Mouse (Mus musculus) ES-Bruce4 (cell line): ENCODE measurements at regions not wholly inside any gene's neighbourhood (a gene's known extent, or its start where the extent isn't known, plus 50 kb on each side); places are given as distances from the start of the nearest gene placed in this dataset.

ENCODE experiments used
- H3K27ac ChIP-seq: 2 replicates; pipeline ENCODE4 v1.5.1; 2012; ENCODE audit warnings: low read length, inconsistent platforms; ENCODE audit not compliant: insufficient read depth
- H3K27me3 ChIP-seq: 2 replicates; pipeline ENCODE4 v1.6.1; 2012; ENCODE audit warnings: mild to moderate bottlenecking, low read length, inconsistent platforms; ENCODE audit not compliant: control insufficient read depth, poor library complexity, insufficient read depth, severe bottlenecking
- H3K36me3 ChIP-seq: 2 replicates; pipeline ENCODE4 v1.6.1; 2012; ENCODE audit warnings: inconsistent platforms, mild to moderate bottlenecking, low read length, moderate library complexity; ENCODE audit not compliant: control insufficient read depth, poor library complexity, insufficient read depth, severe bottlenecking
- H3K4me1 ChIP-seq: one replicate; pipeline ENCODE4 v1.8.1; 2011; ENCODE audit warnings: low read length; ENCODE audit not compliant: control insufficient read depth, insufficient read depth
- H3K4me3 ChIP-seq: 2 replicates; pipeline ENCODE4 v1.5.1; 2011; ENCODE audit warnings: low read depth, mild to moderate bottlenecking, low read length
- H3K9ac ChIP-seq: 2 replicates; pipeline ENCODE4 v1.6.1; 2012; ENCODE audit warnings: low read depth, mild to moderate bottlenecking, inconsistent platforms; ENCODE audit not compliant: poor library complexity, severe bottlenecking
- H3K9me3 ChIP-seq: replicated peaks from 2 replicates; pipeline ENCODE4 v1.6.1; 2012; ENCODE audit warnings: mild to moderate bottlenecking, low read length, inconsistent platforms; ENCODE audit not compliant: control insufficient read depth, poor library complexity, insufficient read depth, severe bottlenecking
- CTCF ChIP-seq: IDR thresholded peaks from one replicate; pipeline ENCODE4 v1.8.1; 2011; ENCODE audit warnings: low read depth, low read length
- EP300 ChIP-seq: IDR thresholded peaks from 2 replicates; pipeline ENCODE4 v1.6.1; 2011; ENCODE audit warnings: low read depth, low read length; ENCODE audit not compliant: insufficient read depth
- POLR2A ChIP-seq: IDR thresholded peaks from one replicate; pipeline ENCODE4 v1.8.1; 2011; ENCODE audit warnings: low read length; ENCODE audit not compliant: insufficient read depth

DNA sequence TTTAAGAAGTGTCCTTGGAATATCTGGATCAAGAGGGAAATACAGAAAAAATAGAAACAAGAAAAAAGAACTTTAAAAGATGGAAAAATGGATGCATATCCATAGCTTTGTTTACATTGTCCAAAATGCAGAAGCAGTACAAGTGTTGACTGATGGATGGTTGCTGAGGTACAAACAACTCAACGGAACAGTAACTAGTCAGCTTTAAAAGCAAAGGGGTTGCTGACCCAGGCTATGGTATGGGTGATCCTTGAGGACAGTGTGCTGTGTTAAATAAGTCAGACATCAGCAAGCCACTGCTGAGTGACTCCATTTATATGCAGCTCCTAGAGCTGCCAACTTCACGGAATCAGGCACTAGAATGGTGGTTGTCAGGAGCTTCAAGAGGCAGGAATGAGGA, 338.9 kb upstream of the Tmc3 start:
- TF ChIP-seq EP300 = no peak
- no peak for TF ChIP-seq POLR2A
- no peak for TF ChIP-seq CTCF
- Histone ChIP-seq H3K4me1 (no peaks in the 10 kb centered on the region), H3K9ac (no peak overlapping the region), H3K27ac (no peak overlapping the region), H3K27me3 (no peaks in the 10 kb centered on the region), H3K36me3 (no peaks in the 10 kb centered on the region), H3K9me3 (no peaks in the 10 kb centered on the region), H3K4me3 (no peak overlapping the region)

DNA sequence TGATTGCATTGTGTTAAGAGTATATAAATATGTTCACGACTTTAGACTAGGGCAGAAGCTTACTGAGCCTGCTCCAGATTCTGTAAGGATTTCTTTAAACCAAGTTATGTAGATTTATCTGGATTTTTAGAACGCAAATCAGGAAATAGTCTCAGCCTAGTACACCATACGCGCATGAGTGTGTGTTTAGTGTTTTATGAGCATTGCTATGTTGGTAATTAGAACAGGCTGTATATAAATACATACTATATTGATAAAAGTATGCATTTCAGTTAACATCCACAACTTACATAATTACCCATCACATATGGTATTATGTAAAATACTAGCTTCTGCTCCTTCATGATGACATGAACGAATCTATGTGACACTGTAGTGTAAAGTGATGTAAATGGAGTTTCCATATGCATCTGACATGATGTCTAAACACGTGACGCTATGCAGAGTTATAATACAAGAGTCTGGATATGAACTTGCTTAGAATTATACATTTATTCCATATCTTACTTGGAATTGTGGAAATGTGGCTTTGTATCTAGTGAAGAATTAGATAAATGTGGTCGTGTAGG, 332.6 kb upstream of the Tmc3 start:
- no peak for TF ChIP-seq CTCF
- TF ChIP-seq EP300 = no peak
- TF ChIP-seq POLR2A = no peak
- H3K27me3 ChIP-seq = no peaks in the 10 kb centered on the region
- H3K36me3 ChIP-seq = no peaks in the 10 kb centered on the region
- no peaks in the 10 kb centered on the region for H3K9me3 ChIP-seq
- H3K9ac ChIP-seq = no peak overlapping the region
- H3K4me3 ChIP-seq = no peak overlapping the region
- no peak overlapping the region for H3K27ac ChIP-seq
- no peaks in the 10 kb centered on the region for H3K4me1 ChIP-seq

DNA sequence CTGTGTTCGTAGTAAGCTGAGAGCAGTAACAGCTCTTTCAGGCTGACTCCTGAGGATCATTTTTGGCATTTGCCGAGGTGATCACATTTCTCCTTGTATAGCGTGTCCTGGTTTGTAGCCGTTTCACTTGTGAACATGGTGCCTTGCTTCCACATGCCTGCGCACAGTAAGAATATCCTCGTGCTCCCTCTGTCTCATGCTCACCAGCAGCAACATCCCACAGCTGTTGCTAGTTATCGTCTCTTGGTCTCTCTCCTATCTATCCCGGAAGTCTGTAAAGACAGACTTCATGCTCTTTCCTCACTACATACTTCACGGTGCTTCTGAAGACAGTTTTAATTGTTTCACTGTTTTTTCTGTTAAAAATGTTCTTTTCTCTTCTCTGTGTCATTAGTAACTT, 331.7 kb upstream of the Tmc3 start:
- Histone ChIP-seq H3K27me3 (no peaks in the 10 kb centered on the region), H3K9ac (no peak overlapping the region), H3K4me3 (no peak overlapping the region), H3K4me1 (no peaks in the 10 kb centered on the region), H3K27ac (no peak overlapping the region), H3K9me3 (no peaks in the 10 kb centered on the region), H3K36me3 (no peaks in the 10 kb centered on the region)
- TF ChIP-seq POLR2A = no peak
- TF ChIP-seq CTCF = no peak
- TF ChIP-seq EP300 = no peak

DNA sequence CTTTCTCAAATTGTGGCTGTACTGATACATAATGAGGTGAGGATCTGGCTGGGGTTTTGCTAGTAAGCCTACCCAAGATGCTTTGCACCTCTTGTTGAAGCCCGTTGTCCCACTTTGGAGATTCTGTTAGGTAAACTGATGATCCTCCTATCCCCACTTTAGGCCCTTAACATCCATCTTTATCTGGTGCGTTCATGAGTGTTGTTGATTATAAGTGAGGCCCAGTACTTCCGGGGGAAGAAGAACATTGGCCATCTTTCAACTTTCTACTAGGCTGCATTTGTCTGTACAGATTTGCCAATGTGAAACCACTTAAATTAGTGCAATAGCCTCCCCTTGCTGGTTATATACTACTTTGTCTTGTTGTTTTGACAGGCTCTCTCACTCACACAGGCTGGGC, 331.3 kb upstream of the Tmc3 start:
- Histone ChIP-seq H3K9ac (no peak overlapping the region), H3K9me3 (no peaks in the 10 kb centered on the region), H3K4me3 (no peak overlapping the region), H3K27ac (no peak overlapping the region), H3K36me3 (no peaks in the 10 kb centered on the region), H3K27me3 (no peaks in the 10 kb centered on the region), H3K4me1 (no peaks in the 10 kb centered on the region)
- TF ChIP-seq CTCF (no peak), POLR2A (no peak), EP300 (no peak)

DNA sequence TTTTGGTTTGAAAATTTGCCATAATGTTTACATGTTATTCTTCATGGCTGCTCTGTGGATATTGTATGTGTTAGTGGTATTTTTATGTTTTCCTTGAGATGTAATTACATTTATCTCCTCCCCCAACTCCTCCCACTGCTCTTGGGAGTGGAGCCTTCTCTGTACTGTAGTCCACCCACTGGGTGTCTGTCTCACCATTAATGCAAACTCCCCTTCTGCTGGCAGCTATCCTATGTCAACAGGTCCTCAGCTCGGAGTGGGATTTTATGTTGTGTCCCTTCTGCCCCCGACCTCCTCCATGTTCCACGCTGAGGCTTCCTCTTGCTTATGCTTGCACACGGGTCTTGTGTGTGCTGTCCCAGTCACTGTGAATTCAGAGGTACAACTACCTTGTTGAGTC, 330.3 kb upstream of the Tmc3 start:
- H3K9ac ChIP-seq = no peak overlapping the region
- H3K27me3 ChIP-seq = no peaks in the 10 kb centered on the region
- TF ChIP-seq POLR2A (no peak), CTCF (no peak), EP300 (no peak)
- no peaks in the 10 kb centered on the region for H3K36me3 ChIP-seq
- no peak overlapping the region for H3K4me3 ChIP-seq
- H3K9me3 ChIP-seq = no peaks in the 10 kb centered on the region
- H3K27ac ChIP-seq = no peak overlapping the region
- H3K4me1 ChIP-seq = no peaks in the 10 kb centered on the region

DNA sequence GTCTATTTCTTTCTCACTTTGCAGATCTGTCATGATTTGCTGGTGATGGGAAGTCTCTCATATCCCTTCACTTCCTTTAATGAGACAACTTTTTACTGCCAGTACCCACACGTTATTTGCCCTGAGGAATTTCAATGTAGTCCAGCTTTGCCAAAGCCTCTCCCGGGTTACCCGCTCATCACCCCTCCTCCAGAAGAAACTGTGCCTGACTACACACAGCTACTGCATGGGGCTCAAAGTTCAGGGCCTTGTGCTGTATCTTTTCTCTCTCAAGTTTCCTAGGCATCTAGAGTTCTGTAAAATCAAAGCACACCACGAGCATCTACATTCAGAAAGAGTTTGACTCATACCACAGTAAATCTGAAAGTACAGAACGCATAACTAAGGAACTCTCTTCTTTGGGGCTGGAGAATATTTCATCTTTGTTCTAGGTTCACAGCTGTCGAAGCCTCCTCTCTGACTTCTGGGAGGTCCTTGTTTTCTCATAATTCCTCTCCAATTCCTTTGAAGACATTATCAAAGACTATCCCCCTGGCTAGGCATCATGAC, 328.4 kb upstream of the Tmc3 start:
- Histone ChIP-seq H3K9ac (no peak overlapping the region), H3K36me3 (no peaks in the 10 kb centered on the region), H3K4me3 (no peak overlapping the region), H3K9me3 (no peaks in the 10 kb centered on the region), H3K4me1 (no peaks in the 10 kb centered on the region), H3K27me3 (no peaks in the 10 kb centered on the region), H3K27ac (no peak overlapping the region)
- TF ChIP-seq CTCF (no peak), EP300 (no peak), POLR2A (no peak)
